In the genomic region with DNA sequence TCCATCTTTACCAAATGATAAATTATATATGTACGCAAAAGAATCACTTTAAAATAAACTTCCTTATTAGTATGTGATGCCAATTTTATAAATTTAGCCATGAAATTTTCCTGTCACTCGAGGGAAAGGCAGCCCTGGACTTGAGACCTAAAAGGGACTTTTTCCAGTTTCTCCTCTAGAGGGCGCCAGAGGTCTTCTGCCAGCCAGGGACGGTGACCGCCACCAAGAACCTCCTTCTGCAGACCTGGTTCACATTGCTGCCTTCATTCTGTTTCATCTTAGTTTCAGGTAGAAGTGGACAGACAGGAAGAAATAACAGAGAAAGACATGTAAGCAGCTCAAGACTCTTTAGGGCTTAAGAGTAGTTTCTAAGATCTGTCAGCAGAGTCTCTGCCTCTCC, we compare ENCODE assay signal across 8 mouse cellular contexts. TPM values are rescaled to one million over a fixed set of nuclear protein-coding genes. Genes with fewer than 3 reads are reported as not detected.
DNase-seq lines count a peak whose midpoint lies in the region; ATAC-seq and TF ChIP-seq lines count a peak whose summit lies in the region.

No protein-coding gene starts in this region.

- 0 out of 2 replicates have a peak overlapping the region, but pooled peaks have one; percentile 7 for H3K4me2 ChIP-seq in limb, embryonic 13.5 days (replicated peaks)

- peak; percentile 50 for TF ChIP-seq CTCF in C2C12 (IDR thresholded peaks at IDR 0.05; ENCODE audit: control insufficient read depth, insufficient read depth, insufficient read length)

- DNase-seq in adrenal gland, adult (ENCODE audit: inconsistent age in 2 of 2, low spot score in 1 of 2), result peak; percentile 61 to 91
- peak; percentile 89 for DNase-seq in embryo, embryonic 10.5 days (ENCODE audit: low spot score)
- DNase-seq in kidney, adult 8-10 months, result peak; percentile 56 to 71
- peak; percentile 80 for DNase-seq in naive thymus-derived CD4-positive, alpha-beta T cell, adult 2 months (ENCODE audit: low read depth)
- peak; percentile 65 for DNase-seq in thymus, postnatal 0 days (ENCODE audit: low spot score)

- H3K79me2 ChIP-seq in C2C12 (ENCODE audit: control insufficient read depth, insufficient read depth), result no peaks in the 10 kb centered on the region

- H3K79me3 ChIP-seq in C2C12 (ENCODE audit: low read depth), result no peaks in the 10 kb centered on the region

- H3K9me3 ChIP-seq in limb, embryonic 13.5 days, result no peaks in the 10 kb centered on the region

- peaks cover 5% of the 10 kb centered on the region for H3K27me3 ChIP-seq in C2C12 (ENCODE audit: control insufficient read depth, insufficient read depth, insufficient read length)
- no peaks in the 10 kb centered on the region for H3K27me3 ChIP-seq in limb, embryonic 13.5 days

- no peaks in the 10 kb centered on the region for H3K36me3 ChIP-seq in C2C12 (ENCODE audit: control insufficient read depth, insufficient read depth)
- no peaks in the 10 kb centered on the region for H3K36me3 ChIP-seq in limb, embryonic 13.5 days

- no peak overlapping the region for H3ac ChIP-seq in C2C12 (ENCODE audit: control insufficient read depth, insufficient read length, low read depth)

- no peak overlapping the region for H3K9ac ChIP-seq in limb, embryonic 13.5 days

- peaks cover 25% of the 10 kb centered on the region for H3K4me1 ChIP-seq in limb, embryonic 13.5 days

- no peak overlapping the region for H3K27ac ChIP-seq in limb, embryonic 13.5 days

- H3K4me3 ChIP-seq in C2C12 (ENCODE audit: insufficient read depth, poor library complexity, severe bottlenecking), result no peak overlapping the region
- no peak overlapping the region for H3K4me3 ChIP-seq in limb, embryonic 13.5 days

- WGBS in limb, embryonic 13.5 days, result 2% methylated on average over 5 of the region's 5 CpGs

- peak; percentile 83 for ATAC-seq in granulocyte monocyte progenitor cell, adult 5-6 weeks (replicated peaks; ENCODE audit: poor library complexity, severe bottlenecking)
- ATAC-seq in limb, embryonic 13.5 days (ENCODE audit: low FRiP score, low read depth), result no peak; the same call in 1 of the 2 replicates

TF ChIP-seq in C2C12, 6 proteins besides CTCF, POLR2A, EP300 and RAD21:
- TF ChIP-seq CEBPB (IDR thresholded peaks at IDR 0.05; ENCODE audit: low read depth), result no peak
- TF ChIP-seq MYOG (IDR thresholded peaks at IDR 0.05; ENCODE audit: control insufficient read depth, extremely low read depth, insufficient read length), result no peak
- TF ChIP-seq MYOD1 (IDR thresholded peaks at IDR 0.05; ENCODE audit: control insufficient read depth, insufficient read length, low read depth), result no peak
- no peak for TF ChIP-seq FOSL1 (IDR thresholded peaks at IDR 0.05; ENCODE audit: insufficient read depth, low read length, poor library complexity, severe bottlenecking)
- no peak for TF ChIP-seq MAX (IDR thresholded peaks at IDR 0.05)
- no peak for TF ChIP-seq USF1 (IDR thresholded peaks at IDR 0.05; ENCODE audit: low read depth)

RNA-seq across cellular contexts. Expression of a gene that starts 44.6 kb away (rescaled TPM):
- 25.6 TPM for polyA plus RNA-seq in C2C12 (2012; fragmentation: generic; extraction: Trizol)
- total RNA-seq in granulocyte monocyte progenitor cell, adult 5-6 weeks (2014; fragmentation: Nextera tagmentation), result not detected in 2 replicates
- total RNA-seq in granulocyte monocyte progenitor cell, adult 5-6 weeks (2017), result 0.26 and 0.34 TPM in 2 replicates
- 99.5 and 104 TPM in 2 replicates for polyA plus RNA-seq in limb, embryonic 13.5 days (2015; fragmentation: Nextera tagmentation; extraction: Ambion mirVana)
- 8.4 and 10.6 TPM in 2 replicates for polyA plus RNA-seq in thymus, postnatal 0 days (2015; fragmentation: Nextera tagmentation; extraction: Ambion mirVana)
